Mouse (Mus musculus): ENCODE measurements around the gene Git1.

The Git1 gene

DNA sequence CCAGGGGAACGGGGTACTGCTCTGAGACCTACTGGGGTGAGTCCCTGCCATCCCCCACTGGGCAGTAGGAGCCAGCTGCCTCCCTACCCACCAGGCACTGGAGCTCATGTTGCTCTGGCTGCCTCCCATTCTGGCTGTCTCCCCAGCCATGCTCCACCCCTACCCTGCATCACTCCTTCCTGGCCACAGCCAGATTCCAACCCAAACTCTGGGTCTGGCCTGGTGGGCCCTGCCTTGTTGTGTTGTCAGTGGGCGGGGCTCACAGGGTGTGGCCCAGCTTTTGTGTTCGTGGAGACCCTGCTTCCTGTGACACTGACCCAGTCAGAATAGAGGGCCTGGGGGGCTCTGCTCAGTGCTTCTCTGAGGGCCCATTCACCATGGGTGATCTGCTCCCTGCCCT, 10.1 kb downstream of the Git1 start:
- ChIA-PET CTCF (interaction anchor here in 3 of 4 experiments (0.7 to 2.5 kb wide), 12 partner anchors 10 to 317 kb away, joined by 3 to 11 read pairs (median 3); partner anchors contain the start of gene Ankrd13b (in 1 of the 3)), POLR2A (interaction anchor here (0.7 to 16.4 kb wide), 15 partner anchors 9 to 126 kb away, joined by 3 to 210 read pairs (median 5); partner anchors contain the start of genes Ankrd13b (in 3 of the 4), Git1 (in 3 of the 4), Abhd15 (in 2 of the 4) and Taok1 (in 2 of the 4))

- ChIA-PET CTCF (interaction anchor here in 2 of 4 experiments (0.6 to 4.8 kb wide), 8 partner anchors 8 to 239 kb away, joined by 3 to 84 read pairs (median 3); partner anchors contain the start of gene Git1 (in 1 of the 2)), POLR2A (interaction anchor here in 3 of 4 experiments (0.9 to 16.4 kb wide), 9 partner anchors 9 to 400 kb away, joined by 3 to 210 read pairs (median 10); partner anchors contain the start of genes Git1 (in 2 of the 3), Abhd15 (in 1 of the 3), Ankrd13b (in 1 of the 3) and Gm10392 (in 1 of the 3))
Measured at GRCm38 (mm10) chr11:77504377-77504776, 11.0 kb downstream of the Git1 start.

- ChIA-PET CTCF (interaction anchor here in 3 of 4 experiments (1.1 to 4.8 kb wide), 4 partner anchors 9 to 38 kb away, joined by 3 to 84 read pairs (median 4); partner anchors contain the start of gene Git1 (in 1 of the 3)), POLR2A (interaction anchor here in 2 of 4 experiments (0.9 to 16.4 kb wide), 8 partner anchors 8 to 399 kb away, joined by 3 to 210 read pairs (median 4); partner anchors contain the start of genes Ankrd13b (in 2 of the 2), Git1 (in 2 of the 2), Abhd15 (in 1 of the 2) and Gm10392 (in 1 of the 2))
Measured at GRCm38 (mm10) chr11:77505291-77505980, 12.1 kb downstream of the Git1 start.

- ChIA-PET CTCF (interaction anchor here in 2 of 4 experiments (0.5 to 4.8 kb wide), 8 partner anchors 8 to 987 kb away, joined by 3 to 84 read pairs (median 4); partner anchors contain the start of genes Ankrd13b (in 1 of the 2) and Git1 (in 1 of the 2)), POLR2A (interaction anchor here in 3 of 4 experiments (0.5 to 16.4 kb wide), 11 partner anchors 7 to 879 kb away, joined by 3 to 210 read pairs (median 7); partner anchors contain the start of genes Ankrd13b (in 2 of the 3), Git1 (in 2 of the 3), Abhd15 (in 1 of the 3) and Gm10392 (in 1 of the 3))
Measured at GRCm38 (mm10) chr11:77506273-77506672, 12.9 kb downstream of the Git1 start.

DNA sequence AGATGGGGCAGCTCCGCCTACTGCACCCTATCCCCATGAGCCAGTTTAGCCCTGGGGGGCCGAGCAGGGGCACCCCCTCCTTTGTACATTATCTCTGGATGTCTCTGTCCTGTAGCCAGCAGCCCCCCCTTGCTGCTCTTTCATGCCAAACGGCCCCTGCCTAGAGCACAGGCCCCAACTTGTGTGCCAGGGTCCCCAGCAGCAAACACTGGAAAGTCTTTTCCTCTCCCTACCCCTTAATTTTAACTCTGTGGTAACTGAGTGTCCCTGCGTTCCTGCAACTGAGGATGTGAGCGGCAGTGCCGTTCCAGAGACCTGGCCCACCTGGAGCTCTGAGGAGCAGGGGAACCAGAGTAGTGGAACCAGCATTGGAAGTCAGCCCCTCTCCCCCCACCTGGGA, 13.6 kb downstream of the Git1 start:
- ChIA-PET CTCF (interaction anchor here (0.5 to 4.8 kb wide), 14 partner anchors 9 to 988 kb away, joined by 3 to 84 read pairs (median 5); partner anchors contain the start of genes Git1 (in 2 of the 4), Ankrd13b (in 1 of the 4) and Gm10392 (in 1 of the 4)), POLR2A (interaction anchor here in 3 of 4 experiments (0.6 to 16.4 kb wide), 10 partner anchors 9 to 475 kb away, joined by 3 to 210 read pairs (median 5); partner anchors contain the start of genes Ankrd13b (in 2 of the 3), Git1 (in 1 of the 3), Phf12 (in 1 of the 3) and Taok1 (in 1 of the 3))

DNA sequence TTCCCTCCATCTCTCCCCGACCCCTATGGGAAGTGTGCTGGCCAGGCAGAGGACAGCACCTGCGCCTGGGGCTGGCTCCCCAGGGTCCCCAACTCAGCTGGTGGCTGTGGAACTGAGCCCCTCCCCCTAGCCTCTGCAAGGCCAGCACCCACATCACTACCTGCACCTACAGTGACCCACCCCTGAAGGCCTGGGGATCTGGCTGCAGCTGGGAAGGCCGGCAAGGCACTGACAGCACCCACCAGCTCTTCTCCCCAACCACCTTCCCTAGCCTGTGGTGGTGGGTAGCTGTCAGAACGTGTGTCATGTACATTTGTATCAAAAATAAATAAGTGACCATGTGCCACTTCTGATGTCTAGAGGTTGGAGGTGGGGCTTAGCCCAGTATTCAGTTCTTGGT, 14.1 kb downstream of the Git1 start:
- CTCF ChIA-PET, result interaction anchor here (0.5 to 4.8 kb wide), 50 partner anchors 7 to 996 kb away, joined by 3 to 84 read pairs (median 4); partner anchors contain the start of genes Ankrd13b (in 3 of the 4), Git1 (in 2 of the 4), Gm10392 (in 1 of the 4) and Nek8 (in 1 of the 4)

GRCm38 (mm10) chr11:77508068-77509021, 15.0 kb downstream of the Git1 start:
- CTCF ChIA-PET, result interaction anchor here (0.5 to 4.8 kb wide), 63 partner anchors 8 to 971 kb away, joined by 3 to 84 read pairs (median 4); partner anchors contain the start of genes Ankrd13b (in 3 of the 4), Git1 (in 3 of the 4), Gm10392 (in 1 of the 4) and Nek8 (in 1 of the 4)
- POLR2A ChIA-PET, result interaction anchor here (0.5 to 16.4 kb wide), 38 partner anchors 8 to 474 kb away, joined by 3 to 210 read pairs (median 4); partner anchors contain the start of genes Git1 (in 4 of the 4), Taok1 (in 3 of the 4), Ankrd13b (in 2 of the 4) and Gm10392 (in 1 of the 4)

More for the DNA sequence above, 14.1 kb downstream of the Git1 start:
- POLR2A ChIA-PET, result interaction anchor here (0.5 to 16.4 kb wide), 32 partner anchors 8 to 475 kb away, joined by 3 to 210 read pairs (median 4); partner anchors contain the start of genes Git1 (in 4 of the 4), Ankrd13b (in 2 of the 4), Taok1 (in 2 of the 4) and Gm10392 (in 1 of the 4)

DNA sequence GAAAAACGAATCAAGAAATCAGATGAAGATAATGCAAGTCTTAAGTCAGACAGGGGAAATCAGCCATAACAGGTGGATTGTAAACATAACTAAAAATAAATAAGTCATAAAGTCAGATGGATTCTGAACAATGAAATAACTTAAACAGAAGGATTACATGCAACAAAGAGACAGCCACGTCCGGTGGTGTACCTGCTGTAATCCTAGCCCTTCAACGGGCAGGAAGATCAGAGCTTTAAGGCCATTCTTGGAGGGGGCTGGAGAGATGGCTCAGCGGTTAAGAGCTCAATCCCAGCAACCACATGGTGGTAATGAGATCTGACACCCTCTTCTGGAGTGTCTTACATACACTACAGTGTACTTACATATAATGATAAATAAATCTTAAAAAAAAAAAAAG, 18.0 kb downstream of the Git1 start:
- POLR2A ChIA-PET, result interaction anchor here in 3 of 4 experiments (0.5 to 16.4 kb wide), 8 partner anchors 10 to 97 kb away, joined by 3 to 210 read pairs (median 4); partner anchors contain the start of genes Git1 (in 2 of the 3), Ankrd13b (in 1 of the 3) and Taok1 (in 1 of the 3)
- CTCF ChIA-PET, result interaction anchor here in 2 of 4 experiments (0.7 to 6.4 kb wide), 3 partner anchors 10 to 16 kb away, joined by 4 to 32 read pairs (median 4); no protein-coding TSS in a partner anchor

- ChIA-PET CTCF (interaction anchor here in 3 of 4 experiments (0.5 to 6.4 kb wide), 12 partner anchors 9 to 469 kb away, joined by 3 to 32 read pairs (median 4); partner anchors contain the start of gene Git1 (in 1 of the 3)), POLR2A (interaction anchor here (0.6 to 16.4 kb wide), 30 partner anchors 8 to 847 kb away, joined by 3 to 210 read pairs (median 4); partner anchors contain the start of genes Ankrd13b (in 3 of the 4), Taok1 (in 3 of the 4), Git1 (in 2 of the 4) and Coro6 (in 1 of the 4))
Measured at GRCm38 (mm10) chr11:77512891-77513810, 19.8 kb downstream of the Git1 start.

- POLR2A ChIA-PET, result interaction anchor here (0.5 to 16.4 kb wide), 26 partner anchors 8 to 847 kb away, joined by 3 to 210 read pairs (median 4); partner anchors contain the start of genes Ankrd13b (in 2 of the 4), Git1 (in 2 of the 4) and Taok1 (in 2 of the 4)
- CTCF ChIA-PET, result interaction anchor here in 3 of 4 experiments (1.1 to 6.4 kb wide), 8 partner anchors 11 to 47 kb away, joined by 3 to 32 read pairs (median 4); partner anchors contain the start of gene Git1 (in 2 of the 3)
Measured at GRCm38 (mm10) chr11:77513811-77514170, 20.4 kb downstream of the Git1 start.

DNA sequence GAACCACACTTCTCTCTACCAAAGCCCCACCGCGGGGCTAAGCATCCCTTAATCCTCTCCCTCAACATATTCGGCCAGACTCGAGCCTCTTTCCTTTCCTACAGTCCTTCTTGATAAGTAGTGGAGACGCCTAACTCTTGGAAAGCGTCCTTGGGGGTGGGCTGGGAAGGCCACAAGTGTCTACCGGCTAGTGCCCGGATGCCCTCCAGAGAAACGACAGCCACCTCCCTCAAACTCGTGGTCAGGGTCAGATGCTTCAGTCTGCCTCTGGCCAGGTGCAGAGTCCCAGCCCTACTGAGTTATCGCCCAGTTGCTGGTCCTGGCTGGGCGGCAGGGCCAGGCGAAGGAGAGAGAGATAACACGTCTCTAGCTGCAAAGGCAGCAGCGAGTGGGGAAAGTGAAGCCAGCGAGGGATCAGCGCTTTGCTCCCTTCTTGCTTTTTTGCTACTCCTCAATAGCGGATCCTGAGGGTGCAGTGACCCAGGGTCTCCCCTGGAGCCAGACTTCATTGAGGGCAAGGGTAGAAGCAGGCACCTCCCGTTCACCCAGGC, 21.0 kb downstream of the Git1 start:
- CTCF ChIA-PET, result interaction anchor here in 3 of 4 experiments (1.0 to 6.4 kb wide), 9 partner anchors 11 to 47 kb away, joined by 3 to 32 read pairs (median 4); partner anchors contain the start of gene Git1 (in 2 of the 3)
- POLR2A ChIA-PET, result interaction anchor here (0.5 to 16.4 kb wide), 30 partner anchors 10 to 751 kb away, joined by 3 to 210 read pairs (median 4); partner anchors contain the start of genes Git1 (in 3 of the 4), Ankrd13b (in 2 of the 4), Taok1 (in 2 of the 4) and Gosr1 (in 1 of the 4)

GRCm38 (mm10) chr11:77514832-77515636, 21.7 kb downstream of the Git1 start, which contains the start of gene Abhd15:
Gene Abhd15, plus strand, starts transcription at chr11:77515121.
- ChIA-PET CTCF (interaction anchor here in 3 of 4 experiments (0.5 to 6.4 kb wide), 10 partner anchors 12 to 93 kb away, joined by 3 to 32 read pairs (median 4); partner anchors contain the start of genes Git1 (in 1 of the 3) and Taok1 (in 1 of the 3)), POLR2A (interaction anchor here in 3 of 4 experiments (0.6 to 16.4 kb wide), 27 partner anchors 12 to 751 kb away, joined by 3 to 210 read pairs (median 4); partner anchors contain the start of genes Git1 (in 3 of the 3), Taok1 (in 2 of the 3), Ankrd13b (in 1 of the 3) and Gosr1 (in 1 of the 3))
